Mouse (Mus musculus) embryonic fibroblast, embryonic 13.5 days (primary cell): ENCODE data around the gene Sinhcaf. TPM values are rescaled to one million over a fixed set of nuclear protein-coding genes. Genes with fewer than 3 reads are reported as not detected.

Source experiments
- H3K27ac ChIP-seq: 2 replicates; pipeline ENCODE4 v1.5.1; 2012; ENCODE audit warnings: low read length, control low read depth, inconsistent platforms; ENCODE audit not compliant: insufficient read depth
- H3K4me1 ChIP-seq: 2 replicates; pipeline ENCODE4 v1.6.1; 2011; ENCODE audit warnings: low read length; ENCODE audit not compliant: control insufficient read depth, insufficient read depth
- H3K4me3 ChIP-seq: 2 replicates; pipeline ENCODE4 v1.5.1; 2011; ENCODE audit warnings: mild to moderate bottlenecking, control low read depth, low read length; ENCODE audit not compliant: insufficient read depth
- CTCF ChIP-seq: IDR thresholded peaks from 2 replicates; pipeline ENCODE4 v1.5.1; 2011; ENCODE audit warnings: mild to moderate bottlenecking, control low read depth, low read length, moderate library complexity, borderline replicate concordance; ENCODE audit not compliant: insufficient read depth
- POLR2A ChIP-seq: IDR thresholded peaks from 2 replicates; pipeline ENCODE4 v1.6.1; 2011; ENCODE audit warnings: low read depth, mild to moderate bottlenecking, control low read depth, low read length, moderate library complexity
- polyA plus RNA-seq: library from polyadenylated mRNA; stranded (reverse); fragments of >200 nt; gene quantifications from 2 replicates; pipeline ENCODE4 v1.2.4, GENCODE M21; 2011; ENCODE audit warnings: low read depth; ENCODE audit not compliant: missing spikeins, insufficient read length

The Sinhcaf gene
- polyA plus RNA-seq, 1 experiment = 22.9 TPM

- no peak overlapping the region for H3K27ac ChIP-seq
- no peak overlapping the region for H3K4me3 ChIP-seq
- TF ChIP-seq CTCF (no peak), POLR2A (no peak)
- H3K4me1 ChIP-seq = no peaks in the 10 kb centered on the region
Observed at GRCm38 (mm10) chr6:148975096-148975495, 28.8 kb upstream of the Sinhcaf start.

GRCm38 (mm10) chr6:148972891-148973290, 26.6 kb upstream of the Sinhcaf start:
- no peak for TF ChIP-seq CTCF
- TF ChIP-seq POLR2A = no peak
- H3K4me1 ChIP-seq = no peaks in the 10 kb centered on the region
- H3K4me3 ChIP-seq = no peak overlapping the region
- H3K27ac ChIP-seq = no peak overlapping the region

- Histone ChIP-seq H3K4me1 (no peaks in the 10 kb centered on the region), H3K27ac (no peak overlapping the region), H3K4me3 (no peak overlapping the region)
- TF ChIP-seq CTCF (no peak), POLR2A (no peak)
Observed at GRCm38 (mm10) chr6:148972059-148972848, 26.0 kb upstream of the Sinhcaf start.

- TF ChIP-seq CTCF (no peak), POLR2A (no peak)
- H3K4me1 ChIP-seq = no peaks in the 10 kb centered on the region
- no peak overlapping the region for H3K27ac ChIP-seq
- H3K4me3 ChIP-seq = no peak overlapping the region
Observed at GRCm38 (mm10) chr6:148971385-148971940, 25.2 kb upstream of the Sinhcaf start.

- H3K4me1 ChIP-seq = no peaks in the 10 kb centered on the region
- H3K27ac ChIP-seq = no peak overlapping the region
- no peak for TF ChIP-seq CTCF
- TF ChIP-seq POLR2A = no peak
- no peak overlapping the region for H3K4me3 ChIP-seq
Observed at GRCm38 (mm10) chr6:148961285-148961684, 15.0 kb upstream of the Sinhcaf start.

- TF ChIP-seq POLR2A = no peak
- no peak for TF ChIP-seq CTCF
- Histone ChIP-seq H3K27ac (no peak overlapping the region), H3K4me1 (no peaks in the 10 kb centered on the region), H3K4me3 (no peak overlapping the region)
Observed at GRCm38 (mm10) chr6:148959540-148960238, 13.4 kb upstream of the Sinhcaf start.

- TF ChIP-seq CTCF (no peak), POLR2A (no peak)
- H3K27ac ChIP-seq = no peak overlapping the region
- no peaks in the 10 kb centered on the region for H3K4me1 ChIP-seq
- H3K4me3 ChIP-seq = no peak overlapping the region
Observed at GRCm38 (mm10) chr6:148958712-148959111, 12.4 kb upstream of the Sinhcaf start.

GRCm38 (mm10) chr6:148957046-148957445, 10.8 kb upstream of the Sinhcaf start:
- no peak overlapping the region for H3K4me3 ChIP-seq
- H3K4me1 ChIP-seq = no peaks in the 10 kb centered on the region
- TF ChIP-seq CTCF (no peak), POLR2A (no peak)
- no peak overlapping the region for H3K27ac ChIP-seq

GRCm38 (mm10) chr6:148955641-148956420, 9.6 kb upstream of the Sinhcaf start:
- H3K4me3 ChIP-seq = no peak overlapping the region
- TF ChIP-seq POLR2A = no peak
- TF ChIP-seq CTCF = no peak
- no peak overlapping the region for H3K27ac ChIP-seq
- H3K4me1 ChIP-seq = no peaks in the 10 kb centered on the region
